Mouse (Mus musculus) erythroblast, embryonic 14.5 days (primary cell): ENCODE measurements around the gene Rmnd5b.

ENCODE experiments used
- GATA1 ChIP-seq: IDR thresholded peaks from 2 replicates; pipeline ENCODE4 v1.6.1; 2012; ENCODE audit warnings: low read length, inconsistent platforms, mixed read lengths
- TAL1 ChIP-seq: IDR thresholded peaks from 3 replicates; pipeline ENCODE4 v1.6.1; 2012; ENCODE audit warnings: low read length, inconsistent platforms, mixed read lengths

DNA sequence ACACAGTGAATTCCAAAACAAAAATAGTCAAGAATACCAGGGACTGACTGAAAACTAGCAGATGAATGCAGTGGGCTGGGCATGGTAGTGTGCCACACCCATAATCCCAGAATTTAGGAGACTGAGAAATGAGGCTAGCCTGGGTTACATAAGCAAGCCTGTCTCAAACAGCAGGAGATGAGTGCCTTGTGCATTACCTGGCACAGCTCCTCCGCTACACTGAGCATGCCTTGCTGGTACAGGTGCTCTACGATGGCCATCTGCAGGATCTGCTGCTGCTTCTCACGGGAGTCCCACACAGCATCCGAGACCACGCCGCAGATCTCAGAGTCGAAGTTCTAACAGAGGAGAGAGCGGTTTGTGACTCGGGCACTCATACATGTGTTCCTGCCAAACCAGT, 8.3 kb downstream of the Rmnd5b start:
- no peak for TF ChIP-seq TAL1
- TF ChIP-seq GATA1 = no peak
